Mouse (Mus musculus): ENCODE results near the gene Prss27. TPM values are rescaled to one million over a fixed set of nuclear protein-coding genes. Genes with fewer than 3 reads are reported as not detected.
"Not testable (repeated sequence)": the region's sequence is repeated elsewhere in the genome, so short reads cannot be mapped to it uniquely, and the experiment has no call there.

Prss27 gene
- polyA plus RNA-seq, 1 experiment = 0.16 TPM

- H3ac ChIP-seq (ENCODE audit: control insufficient read depth, insufficient read length, low read depth) = no peak overlapping the region
- TF ChIP-seq MYOD1 (IDR thresholded peaks at IDR 0.05; ENCODE audit: control insufficient read depth, insufficient read length, low read depth) (no peak), MYOG (IDR thresholded peaks at IDR 0.05; ENCODE audit: control insufficient read depth, extremely low read depth, insufficient read length) (no peak), CTCF (IDR thresholded peaks at IDR 0.05; ENCODE audit: control insufficient read depth, insufficient read depth, insufficient read length) (no peak), USF1 (IDR thresholded peaks at IDR 0.05; ENCODE audit: low read depth) (no peak), FOSL1 (IDR thresholded peaks at IDR 0.05; ENCODE audit: insufficient read depth, low read length, poor library complexity, severe bottlenecking) (no peak), MAX (IDR thresholded peaks at IDR 0.05) (no peak), CEBPB (IDR thresholded peaks at IDR 0.05; ENCODE audit: low read depth) (no peak)
- H3K79me2 ChIP-seq (ENCODE audit: control insufficient read depth, insufficient read depth) = peaks cover 100% of the 10 kb centered on the region
- H3K4me3 ChIP-seq (ENCODE audit: insufficient read depth, poor library complexity, severe bottlenecking) = no peak overlapping the region
- H3K36me3 ChIP-seq (ENCODE audit: control insufficient read depth, insufficient read depth) = peaks cover 32% of the 10 kb centered on the region
- no peaks in the 10 kb centered on the region for H3K27me3 ChIP-seq (ENCODE audit: control insufficient read depth, insufficient read depth, insufficient read length)
- peaks cover 74% of the 10 kb centered on the region for H3K79me3 ChIP-seq (ENCODE audit: low read depth)
These were observed 30.3 kb downstream of the Prss27 start for GRCm38 (mm10) chr17:24068271-24068670.

DNA sequence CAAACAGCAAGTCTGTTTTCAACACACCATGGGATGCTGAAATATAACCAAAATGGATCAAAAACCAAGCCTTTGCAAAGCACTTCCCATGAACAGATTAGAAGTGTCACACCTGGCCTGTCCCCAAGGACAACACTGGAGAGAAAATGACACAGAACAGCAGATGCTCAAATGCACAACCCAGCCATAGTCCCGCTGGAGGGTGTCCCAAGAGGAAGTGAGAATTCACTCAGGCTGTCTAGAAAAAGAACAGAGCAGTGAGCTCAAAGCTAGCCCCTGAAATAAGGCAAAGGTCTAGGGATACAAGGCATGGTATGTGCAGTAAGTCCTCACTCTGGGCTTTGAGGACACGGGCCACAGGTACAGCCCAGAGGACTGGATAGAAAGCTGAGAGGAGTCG lies 31.6 kb downstream of the Prss27 start:
- Histone ChIP-seq H3K27me3 (ENCODE audit: control insufficient read depth, insufficient read depth, insufficient read length) (no peaks in the 10 kb centered on the region), H3ac (ENCODE audit: control insufficient read depth, insufficient read length, low read depth) (no peak overlapping the region), H3K36me3 (ENCODE audit: control insufficient read depth, insufficient read depth) (peaks cover 32% of the 10 kb centered on the region), H3K4me3 (ENCODE audit: insufficient read depth, poor library complexity, severe bottlenecking) (no peak overlapping the region), H3K79me3 (ENCODE audit: low read depth) (peaks cover 64% of the 10 kb centered on the region), H3K79me2 (ENCODE audit: control insufficient read depth, insufficient read depth) (peaks cover 88% of the 10 kb centered on the region)
- TF ChIP-seq CTCF (IDR thresholded peaks at IDR 0.05; ENCODE audit: control insufficient read depth, insufficient read depth, insufficient read length) (no peak), MYOG (IDR thresholded peaks at IDR 0.05; ENCODE audit: control insufficient read depth, extremely low read depth, insufficient read length) (no peak), MYOD1 (IDR thresholded peaks at IDR 0.05; ENCODE audit: control insufficient read depth, insufficient read length, low read depth) (no peak)

GRCm38 (mm10) chr17:24072919-24073696 lies 35.2 kb downstream of the Prss27 start, which contains the start of gene Kctd5:
Gene Kctd5, minus strand, starts transcription at chr17:24073485.
- no peak for TF ChIP-seq MYOG (IDR thresholded peaks at IDR 0.05; ENCODE audit: control insufficient read depth, extremely low read depth, insufficient read length)
- peak; percentile 24 for TF ChIP-seq USF1 (IDR thresholded peaks at IDR 0.05; ENCODE audit: low read depth)
- peak; percentile 84 for TF ChIP-seq MAX (IDR thresholded peaks at IDR 0.05)
- Histone ChIP-seq H3K4me3 (ENCODE audit: insufficient read depth, poor library complexity, severe bottlenecking) (peak within 1 kb of the TSS; percentile 86), H3ac (ENCODE audit: control insufficient read depth, insufficient read length, low read depth) (peak within 1 kb of the TSS; percentile 90), H3K27me3 (ENCODE audit: control insufficient read depth, insufficient read depth, insufficient read length) (no peaks in the 10 kb centered on the region), H3K79me2 (ENCODE audit: control insufficient read depth, insufficient read depth) (peaks cover 52% of the 10 kb centered on the region), H3K79me3 (ENCODE audit: low read depth) (peaks cover 41% of the 10 kb centered on the region), H3K36me3 (ENCODE audit: control insufficient read depth, insufficient read depth) (peaks cover 13% of the 10 kb centered on the region)

DNA sequence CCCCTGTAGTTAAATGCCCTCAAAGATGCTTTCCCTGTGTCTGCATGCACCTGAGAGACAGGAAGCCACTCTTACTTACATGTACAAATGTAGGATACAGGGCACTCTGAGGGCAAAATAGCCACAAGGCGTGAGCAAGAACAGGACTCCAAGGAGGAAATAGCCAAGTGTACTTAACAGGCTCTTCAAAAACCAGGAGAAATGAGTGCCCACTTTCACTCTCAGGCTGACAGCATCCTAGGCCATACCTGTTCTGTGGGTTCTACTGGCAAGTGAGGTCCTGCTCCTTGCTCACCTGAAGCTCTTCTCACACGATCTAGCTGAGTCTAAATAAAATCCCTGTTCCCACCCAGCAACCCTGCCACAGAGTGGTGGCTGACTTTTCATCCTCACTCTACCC lies 39.2 kb downstream of the Prss27 start:
- TF ChIP-seq CTCF (IDR thresholded peaks at IDR 0.05; ENCODE audit: control insufficient read depth, insufficient read depth, insufficient read length) (no peak), CEBPB (IDR thresholded peaks at IDR 0.05; ENCODE audit: low read depth) (no peak)
- Histone ChIP-seq H3K79me2 (ENCODE audit: control insufficient read depth, insufficient read depth) (peaks cover 12% of the 10 kb centered on the region), H3K4me3 (ENCODE audit: insufficient read depth, poor library complexity, severe bottlenecking) (no peak overlapping the region), H3ac (ENCODE audit: control insufficient read depth, insufficient read length, low read depth) (no peak overlapping the region), H3K36me3 (ENCODE audit: control insufficient read depth, insufficient read depth) (peaks cover 22% of the 10 kb centered on the region), H3K27me3 (ENCODE audit: control insufficient read depth, insufficient read depth, insufficient read length) (no peaks in the 10 kb centered on the region), H3K79me3 (ENCODE audit: low read depth) (peaks cover 8% of the 10 kb centered on the region)

DNA sequence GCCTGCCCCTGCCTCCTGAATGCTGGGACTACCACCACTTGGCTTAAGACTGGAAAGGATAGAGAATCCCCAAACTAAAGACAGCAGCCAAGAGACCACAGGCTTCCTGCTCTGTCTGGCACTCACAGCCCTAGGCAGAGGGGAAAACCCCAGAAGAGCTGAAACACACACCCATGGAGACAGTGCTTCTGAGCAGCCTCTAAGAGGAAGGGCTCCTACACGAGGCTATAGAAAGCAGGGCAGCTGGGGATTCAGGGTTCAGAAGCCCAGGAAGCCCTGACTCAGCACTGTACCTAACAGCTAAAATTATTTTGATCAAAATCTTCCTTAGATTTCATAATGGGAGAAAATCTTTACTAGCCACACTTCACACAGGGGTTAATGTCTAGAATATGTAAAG lies 46.6 kb downstream of the Prss27 start:
- Histone ChIP-seq H3K36me3 (ENCODE audit: control insufficient read depth, insufficient read depth) (peaks cover 37% of the 10 kb centered on the region), H3K4me3 (ENCODE audit: insufficient read depth, poor library complexity, severe bottlenecking) (no peak overlapping the region), H3ac (ENCODE audit: control insufficient read depth, insufficient read length, low read depth) (no peak overlapping the region), H3K27me3 (ENCODE audit: control insufficient read depth, insufficient read depth, insufficient read length) (no peaks in the 10 kb centered on the region), H3K79me3 (ENCODE audit: low read depth) (no peaks in the 10 kb centered on the region), H3K79me2 (ENCODE audit: control insufficient read depth, insufficient read depth) (no peaks in the 10 kb centered on the region)
- TF ChIP-seq MYOG (IDR thresholded peaks at IDR 0.05; ENCODE audit: control insufficient read depth, extremely low read depth, insufficient read length) = no peak
- no peak for TF ChIP-seq USF1 (IDR thresholded peaks at IDR 0.05; ENCODE audit: low read depth)
- TF ChIP-seq CEBPB (IDR thresholded peaks at IDR 0.05; ENCODE audit: low read depth) = no peak
- TF ChIP-seq MYOD1 (IDR thresholded peaks at IDR 0.05; ENCODE audit: control insufficient read depth, insufficient read length, low read depth) = no peak
- no peak for TF ChIP-seq MAX (IDR thresholded peaks at IDR 0.05)
- no peak for TF ChIP-seq FOSL1 (IDR thresholded peaks at IDR 0.05; ENCODE audit: insufficient read depth, low read length, poor library complexity, severe bottlenecking)
- no peak for TF ChIP-seq CTCF (IDR thresholded peaks at IDR 0.05; ENCODE audit: control insufficient read depth, insufficient read depth, insufficient read length)

DNA sequence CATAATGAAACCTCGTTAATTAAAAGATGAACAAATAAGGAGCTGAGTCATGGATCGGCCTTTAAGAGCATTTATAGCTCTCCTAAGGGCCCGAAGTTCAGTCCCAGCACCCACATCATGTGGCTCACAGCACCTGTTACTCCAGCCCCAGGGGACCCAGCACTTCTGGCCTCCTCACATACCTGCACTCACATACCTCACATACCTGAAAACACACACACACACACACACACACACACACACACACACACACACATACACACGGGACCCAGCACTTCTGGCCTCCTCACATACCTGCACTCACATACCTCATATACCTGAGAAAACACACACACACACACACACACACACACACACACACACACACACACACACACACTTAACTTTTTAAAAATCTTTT lies 48.5 kb downstream of the Prss27 start:
- H3K27me3 ChIP-seq (ENCODE audit: control insufficient read depth, insufficient read depth, insufficient read length); H3K4me3 ChIP-seq (ENCODE audit: insufficient read depth, poor library complexity, severe bottlenecking); H3ac ChIP-seq (ENCODE audit: control insufficient read depth, insufficient read length, low read depth); H3K79me2 ChIP-seq (ENCODE audit: control insufficient read depth, insufficient read depth); H3K79me3 ChIP-seq (ENCODE audit: low read depth): not testable (repeated sequence)
- peaks cover 53% of the 10 kb centered on the region for H3K36me3 ChIP-seq (ENCODE audit: control insufficient read depth, insufficient read depth)
